Mouse (Mus musculus) frontal cortex, adult 2 months (tissue): ENCODE results near the gene Adarb2. TPM values are rescaled to one million over a fixed set of nuclear protein-coding genes. Genes with fewer than 3 reads are reported as not detected.

Experiments used
- DNase-seq, 2 experiments: peaks; one replicate each; pipeline ENCODE4 v3.0.0; 2022; ENCODE audit warnings: low spot score in 1 of 2; ENCODE audit errors: extremely low spot score in 1 of 2
- polyA plus RNA-seq: library from polyadenylated mRNA; depleted of rRNA; stranded (reverse); fragments of >200 nt; gene quantifications from 2 replicates; pipeline ENCODE4 v1.2.3, GENCODE M21; 2012

Adarb2 gene
- polyA plus RNA-seq, 1 experiment = 26.0 TPM

- DNase-seq = no peak
Measured at GRCm38 (mm10) chr13:8481347-8481746, 278.7 kb downstream of the Adarb2 start.

DNA sequence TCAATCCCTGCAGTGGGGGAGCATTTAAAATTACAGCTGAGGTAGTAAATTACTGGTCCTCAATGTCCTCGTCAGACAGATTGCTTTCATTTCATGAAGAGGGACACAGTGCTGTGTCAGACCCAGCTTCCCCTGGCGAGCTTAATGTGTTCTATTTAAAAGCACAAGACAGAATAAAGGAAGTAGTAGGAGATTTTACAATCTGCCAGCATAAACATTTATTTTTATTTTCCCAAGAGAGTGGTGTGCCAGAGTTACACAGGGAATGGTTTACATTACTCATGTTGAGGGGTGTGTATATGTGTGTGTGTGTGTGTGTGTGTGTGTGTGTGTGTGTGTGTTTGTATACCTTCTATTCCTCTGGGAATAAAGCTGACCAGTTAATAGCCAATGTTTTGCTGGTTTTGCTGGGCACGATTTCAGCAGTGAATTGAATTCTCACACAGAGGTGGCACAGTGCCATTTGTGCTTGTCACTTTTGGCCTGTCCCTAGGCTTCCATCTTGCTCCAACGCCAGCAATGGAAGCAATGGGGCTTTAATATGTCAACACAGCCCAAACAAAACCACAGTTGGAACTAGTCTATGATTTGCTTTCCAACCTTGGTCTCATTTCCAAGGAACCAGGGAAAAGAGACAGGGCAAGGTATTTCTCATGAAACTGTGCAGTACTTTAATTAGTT lies 282.1 kb downstream of the Adarb2 start:
- DNase-seq = no peak

DNA sequence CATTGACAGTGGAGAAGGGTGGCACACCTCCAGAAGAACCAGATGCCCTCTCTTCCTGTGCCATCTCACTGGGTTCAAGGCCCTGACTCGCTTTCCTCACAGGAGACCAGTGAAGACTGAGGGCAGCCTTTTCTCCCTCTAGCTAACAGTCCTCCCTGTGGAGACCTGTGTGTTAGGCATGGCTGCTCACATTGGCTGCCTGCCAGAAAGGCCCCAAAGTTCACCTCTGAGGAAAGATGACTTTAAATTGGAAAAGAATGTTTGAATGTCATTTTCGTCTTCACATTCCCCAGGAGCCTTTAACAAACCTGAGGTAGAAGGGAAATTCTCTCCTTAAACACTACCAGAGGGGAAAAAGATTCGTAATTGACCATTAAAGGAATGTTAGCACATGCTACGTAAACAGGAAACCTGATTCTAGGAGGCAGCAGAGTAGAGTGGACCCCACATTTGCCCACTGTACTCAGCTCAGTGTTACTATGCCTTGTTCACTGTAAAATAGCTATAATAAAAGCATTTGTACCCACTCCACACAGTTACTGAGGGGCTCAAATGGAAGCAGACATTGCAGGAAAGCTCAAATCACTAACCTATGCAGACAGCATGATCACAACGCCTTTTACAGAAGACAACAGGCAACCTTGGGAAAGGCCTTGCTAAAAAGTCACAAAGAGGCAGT lies 285.2 kb downstream of the Adarb2 start:
- DNase-seq = no peak

DNA sequence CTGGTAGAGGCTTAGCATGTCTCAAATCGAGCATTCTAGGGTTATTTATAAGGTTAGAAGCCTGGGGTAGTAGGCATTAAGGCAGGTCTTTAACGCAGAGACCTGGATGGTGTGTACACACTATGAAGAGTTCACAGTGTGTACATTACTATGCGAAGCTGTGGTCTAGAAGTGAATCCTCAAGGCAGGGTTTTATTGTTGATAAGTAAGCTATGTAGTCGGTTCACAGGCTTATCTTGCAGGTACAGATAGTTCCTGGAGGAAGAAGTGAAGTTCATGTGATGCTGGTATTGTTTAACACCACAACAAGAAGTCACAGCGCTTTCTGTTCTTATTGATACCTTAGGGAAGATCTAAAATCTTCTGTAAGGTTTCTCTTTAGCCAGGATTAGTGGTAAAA lies 290.7 kb downstream of the Adarb2 start:
- no peak for DNase-seq

GRCm38 (mm10) chr13:8499551-8499950 lies 296.9 kb downstream of the Adarb2 start:
- no peak for DNase-seq

DNA sequence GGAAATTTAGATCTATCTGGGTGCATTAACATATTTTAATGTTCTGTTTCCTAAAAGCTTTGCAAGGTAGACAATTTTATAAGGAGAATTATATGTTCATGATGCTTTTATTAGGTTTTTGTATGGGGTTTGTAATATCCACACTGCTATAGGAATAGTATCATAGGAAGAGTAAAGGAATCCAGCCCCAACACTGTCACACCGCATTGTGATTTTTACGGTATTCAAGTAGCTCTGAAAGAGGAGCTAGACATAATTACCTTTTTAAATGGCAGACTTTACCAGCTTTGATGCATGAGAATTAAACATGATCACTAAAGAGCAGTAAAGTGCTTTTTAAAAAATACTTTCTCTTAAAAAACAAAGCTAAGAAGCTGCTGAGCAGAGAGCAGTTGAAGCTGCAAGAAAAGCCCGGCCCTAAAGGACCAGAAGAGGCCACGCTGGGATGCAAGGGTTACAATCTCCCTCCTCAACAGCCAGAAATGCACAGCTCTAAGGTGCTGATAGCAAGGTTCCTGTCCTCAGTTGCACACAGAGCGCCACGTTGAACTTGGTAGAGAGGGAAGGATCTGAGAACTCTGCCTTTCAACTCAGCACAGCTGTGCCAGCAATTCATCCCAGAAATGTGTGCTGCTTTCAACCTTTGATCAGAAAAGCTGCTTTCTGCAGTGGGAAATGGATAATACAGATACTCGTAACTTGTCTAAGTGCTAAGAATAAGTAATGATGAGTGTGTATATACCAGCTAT lies 308.6 kb downstream of the Adarb2 start:
- no peak for DNase-seq

DNA sequence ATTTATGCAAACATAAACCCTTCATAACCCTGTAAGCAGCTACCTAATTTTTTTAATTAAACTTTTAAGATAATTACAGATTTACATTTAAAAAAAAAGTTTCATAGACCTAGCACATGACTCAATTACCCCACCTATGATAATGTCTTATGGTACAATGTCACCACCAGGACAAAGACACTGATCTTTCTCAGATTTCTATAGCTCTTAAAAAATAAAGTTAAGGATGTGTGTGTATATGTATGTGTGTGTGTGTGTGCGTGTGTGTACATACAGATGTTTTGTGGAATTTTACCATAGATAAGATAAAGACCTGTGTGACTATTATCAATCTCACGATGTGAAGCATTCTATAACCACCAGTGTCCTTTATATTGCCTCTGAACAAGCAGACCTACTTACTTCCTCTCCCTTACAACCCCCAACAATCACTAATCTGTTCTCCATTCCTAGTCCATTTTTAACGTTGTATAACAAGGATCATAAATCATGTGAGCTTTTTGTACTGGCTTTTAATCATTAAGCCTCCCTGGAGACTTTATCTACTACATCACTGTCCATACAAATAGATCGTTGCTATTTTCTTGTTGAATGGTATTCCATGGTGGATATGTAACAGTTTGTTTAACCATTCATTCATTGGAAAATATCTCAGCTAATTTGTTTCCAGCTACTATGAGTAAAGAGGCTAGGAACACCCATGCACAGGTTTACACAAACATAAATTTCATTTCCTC lies 313.5 kb downstream of the Adarb2 start:
- no peak for DNase-seq

DNA sequence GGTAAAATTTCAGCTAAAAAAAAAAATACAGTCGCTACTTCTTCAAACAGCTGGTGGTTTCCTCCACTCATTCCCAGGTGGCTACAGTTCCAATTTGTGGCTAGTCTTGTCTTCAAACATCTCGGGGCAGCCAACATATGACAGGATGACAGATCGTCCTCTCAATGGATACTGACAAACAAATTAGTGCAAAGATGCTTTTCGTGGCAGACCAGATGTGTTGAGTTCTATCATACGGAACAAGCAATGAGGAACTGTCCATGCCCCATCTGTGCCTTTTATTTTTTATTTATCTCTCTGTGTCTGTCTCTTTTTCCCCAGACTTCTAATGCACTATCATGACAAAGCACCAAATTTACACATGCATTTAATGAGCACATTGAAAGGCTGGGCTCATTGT lies 316.5 kb downstream of the Adarb2 start:
- DNase-seq = no peak

GRCm38 (mm10) chr13:8525748-8526631 lies 323.3 kb downstream of the Adarb2 start:
- no peak for DNase-seq

- DNase-seq = no peak
Measured at GRCm38 (mm10) chr13:8534265-8535113, 331.8 kb downstream of the Adarb2 start.

DNA sequence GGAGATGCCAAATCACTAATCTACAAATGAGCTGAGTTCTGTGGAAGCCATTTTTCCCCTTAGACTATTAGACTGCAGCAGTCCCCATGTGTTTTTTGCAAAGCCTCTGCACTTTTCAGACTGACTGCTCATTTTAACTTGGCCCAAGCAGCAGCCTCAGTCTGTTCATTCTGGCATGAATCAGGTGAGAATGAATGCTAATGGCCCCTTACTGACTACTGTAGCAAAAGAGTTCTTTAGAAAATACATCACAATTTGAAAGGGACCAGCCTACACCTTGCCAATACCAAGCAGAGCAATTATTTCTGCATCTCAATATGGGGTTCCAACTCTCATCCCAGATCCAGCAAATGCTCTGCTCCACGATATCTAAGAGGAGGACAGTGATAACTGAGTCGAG lies 335.8 kb downstream of the Adarb2 start:
- no peak for DNase-seq

DNA sequence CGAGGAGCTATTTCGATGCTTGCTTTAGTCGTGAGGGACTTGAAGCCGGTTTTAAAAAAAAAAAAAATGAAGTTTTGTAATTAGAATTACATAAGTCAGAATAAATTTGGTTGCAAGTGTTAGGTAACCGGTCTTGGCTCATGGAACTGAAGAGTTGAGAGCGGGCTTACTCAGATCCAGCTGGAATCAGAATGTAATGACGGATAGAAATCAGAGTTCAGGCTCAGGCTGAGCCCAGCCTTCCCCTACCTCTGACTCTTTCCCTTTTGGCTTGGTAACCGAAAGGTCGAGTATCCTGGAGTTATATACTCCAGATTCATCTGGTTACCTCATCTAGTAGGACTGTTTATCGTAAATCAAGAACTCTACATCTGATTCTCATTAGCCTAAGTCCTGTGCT lies 336.2 kb downstream of the Adarb2 start:
- no peak for DNase-seq

DNA sequence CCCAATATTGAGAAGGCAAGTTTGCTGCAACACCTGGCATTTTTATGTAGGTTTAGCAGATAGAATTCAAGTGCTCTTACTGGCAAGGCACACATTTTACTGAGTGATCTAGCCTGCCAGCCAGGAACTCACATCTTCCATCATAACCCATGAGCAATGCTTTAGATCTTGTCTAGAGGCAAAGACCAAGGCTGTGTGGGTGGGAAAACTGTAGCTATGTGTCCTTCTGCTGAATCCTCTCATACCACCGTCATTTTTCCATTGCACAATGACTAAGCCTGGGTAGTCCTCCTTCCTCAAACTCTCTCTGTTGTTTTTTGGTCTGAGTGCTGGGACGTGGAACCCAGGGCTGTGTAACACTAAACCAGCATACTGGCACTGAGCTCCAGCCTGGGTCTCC lies 340.0 kb downstream of the Adarb2 start:
- DNase-seq = no peak

GRCm38 (mm10) chr13:8552242-8552641 lies 349.6 kb downstream of the Adarb2 start:
- peak in 1 of 2 experiments; percentile 2 for DNase-seq

- DNase-seq = no peak
Measured at GRCm38 (mm10) chr13:8557784-8558183, 355.1 kb downstream of the Adarb2 start.

GRCm38 (mm10) chr13:8560485-8560884 lies 357.8 kb downstream of the Adarb2 start:
- DNase-seq = peak; percentile 21 to 24

GRCm38 (mm10) chr13:8563161-8563560 lies 360.5 kb downstream of the Adarb2 start:
- no peak for DNase-seq

DNA sequence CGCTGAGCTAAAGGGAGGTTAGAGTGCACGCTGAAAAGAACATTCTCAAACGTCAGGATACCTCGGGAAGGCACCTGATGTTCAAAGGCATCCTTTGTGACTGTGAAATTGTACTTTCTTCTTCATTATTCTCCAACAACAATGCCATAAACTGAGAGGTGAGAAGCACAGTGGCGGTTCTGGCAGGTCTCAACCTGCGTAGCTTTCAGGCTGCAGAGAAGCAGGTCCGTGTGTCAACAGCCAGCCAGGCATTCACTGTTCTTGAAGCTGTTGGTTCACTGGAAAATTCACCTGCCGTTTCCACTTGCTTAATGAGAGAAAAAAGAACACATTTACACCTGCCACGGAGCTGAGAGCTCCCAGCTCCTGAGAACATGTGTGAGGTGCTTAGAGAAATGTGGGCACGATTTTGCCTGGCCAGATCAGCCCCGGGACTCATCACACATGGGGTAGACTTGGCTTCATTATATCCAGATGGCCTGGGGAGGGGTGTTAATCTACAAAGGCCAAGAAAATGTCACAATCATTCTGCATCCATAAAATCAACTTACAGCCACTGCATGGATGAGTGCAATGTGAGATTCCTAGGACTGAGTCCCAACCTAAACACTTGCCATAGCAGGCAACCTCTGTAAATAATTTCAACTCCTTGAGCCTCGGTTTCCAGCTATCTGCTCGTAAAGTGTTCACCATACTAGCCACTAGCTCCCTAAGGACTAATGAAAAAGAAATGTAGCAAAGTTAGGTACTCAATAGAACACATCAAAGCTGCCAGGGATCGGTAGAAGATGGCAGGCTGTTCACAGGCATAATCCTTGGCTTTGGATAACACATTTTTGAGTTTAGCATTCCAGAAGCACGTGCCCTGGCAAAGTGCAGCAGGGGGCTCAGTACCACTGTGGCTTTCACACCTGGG lies 364.7 kb downstream of the Adarb2 start:
- no peak for DNase-seq
